Mouse (Mus musculus) embryonic facial prominence, embryonic 14.5 days (tissue): ENCODE measurements around the gene Rab30. TPM values are rescaled to one million over a fixed set of nuclear protein-coding genes. Genes with fewer than 3 reads are reported as not detected.
"Not testable (repeated sequence)": the region's sequence is repeated elsewhere in the genome, so short reads cannot be mapped to it uniquely, and the experiment has no call there.

Experiments used
- ATAC-seq: fragments of 200-750 bp; cut with Nextera tagmentation; 2 replicates; pipeline ENCODE4 v1.8.0; 2017; ENCODE audit warnings: low read depth, moderate number of reproducible peaks, moderate TSS enrichment
- DNase-seq: peaks from one replicate; pipeline ENCODE4 v3.0.0-alpha.2; 2015; ENCODE audit warnings: low spot score
- H3K27ac ChIP-seq: fragments of 300-500 bp; sonication (generic); replicated peaks from 2 replicates; pipeline ENCODE4 v1.5.1; 2014; ENCODE audit warnings: low read depth, mild to moderate bottlenecking, low read length, moderate library complexity
- H3K27me3 ChIP-seq: fragments of 300-500 bp; sonication (generic); replicated peaks from 2 replicates; pipeline ENCODE4 v1.6.1; 2014; ENCODE audit warnings: low read length; ENCODE audit not compliant: control insufficient read depth, insufficient read depth
- H3K36me3 ChIP-seq: fragments of 300-500 bp; sonication (generic); 2 replicates; pipeline ENCODE4 v1.6.1; 2014; ENCODE audit warnings: low read length, mixed read lengths; ENCODE audit not compliant: control insufficient read depth, insufficient read depth
- H3K4me1 ChIP-seq: fragments of 300-500 bp; sonication (generic); 2 replicates; pipeline ENCODE4 v1.6.1; 2014; ENCODE audit warnings: antibody characterized with exemption, low read length; ENCODE audit not compliant: control insufficient read depth, insufficient read depth
- H3K4me2 ChIP-seq: fragments of 300-500 bp; sonication (generic); 2 replicates; pipeline ENCODE4 v1.6.1; 2014; ENCODE audit warnings: low read depth, mild to moderate bottlenecking, low read length, moderate library complexity, mixed read lengths
- H3K4me3 ChIP-seq: fragments of 300-500 bp; sonication (generic); 2 replicates; pipeline ENCODE4 v1.5.1; 2014; ENCODE audit warnings: low read depth, mild to moderate bottlenecking, low read length
- H3K9ac ChIP-seq: fragments of 300-500 bp; sonication (generic); 2 replicates; pipeline ENCODE4 v1.6.1; 2014; ENCODE audit warnings: low read depth, mild to moderate bottlenecking, low read length, moderate library complexity, mixed read lengths
- H3K9me3 ChIP-seq: fragments of 300-500 bp; sonication (generic); 2 replicates; pipeline ENCODE4 v1.6.1; 2016; ENCODE audit warnings: low read length; ENCODE audit not compliant: control insufficient read depth
- WGBS: fragments of 180-500 bp; shearing (Covaris S2); extraction: QIAGEN DNeasy Blood & Tissue Kit; methylation state at CpG from one replicate; pipeline ENCODE4 v1.1.7; 2014; 5-methylcytosine and 5-hydroxymethylcytosine counted together
- polyA plus RNA-seq: library from polyadenylated mRNA; unstranded; fragments of >200 nt; fragmentation: Nextera tagmentation; extraction: Ambion mirVana; gene quantifications from 2 replicates; pipeline ENCODE4 v1.2.1, GENCODE M21; 2014

The Rab30 gene
- polyA plus RNA-seq, 1 experiment from 2014 or later, result 21.3 TPM

DNA sequence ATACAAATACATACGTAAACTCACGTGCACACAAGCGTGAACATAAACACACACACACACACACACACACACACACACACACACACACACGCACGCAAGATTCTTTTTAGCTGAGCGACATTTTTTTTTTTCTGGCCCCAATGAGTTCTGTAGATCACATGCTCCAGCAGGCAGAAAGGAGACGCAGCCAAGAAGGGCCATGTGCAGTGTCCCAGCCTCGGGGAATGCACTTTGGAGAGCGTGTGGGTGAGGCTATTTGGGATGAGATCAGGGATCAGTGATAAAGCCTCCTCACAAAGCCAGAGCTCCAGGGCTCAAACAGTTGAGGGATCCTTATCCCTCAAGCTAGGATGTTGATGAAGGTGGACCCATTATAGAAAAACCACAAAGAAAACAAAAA, 24.0 kb downstream of the Rab30 start:
- H3K27me3 ChIP-seq, result no peaks in the 10 kb centered on the region
- ATAC-seq (no peak), DNase-seq (peak; percentile 50)
- H3K9ac ChIP-seq, result no peak overlapping the region
- no peak overlapping the region for H3K27ac ChIP-seq
- H3K4me1 ChIP-seq, result peaks cover 13% of the 10 kb centered on the region
- no peaks in the 10 kb centered on the region for H3K9me3 ChIP-seq
- 62% methylated on average over 9 of the region's 9 CpGs for WGBS
- H3K36me3 ChIP-seq, result no peaks in the 10 kb centered on the region
- H3K4me2 ChIP-seq, result no peak overlapping the region
- no peak overlapping the region for H3K4me3 ChIP-seq

DNA sequence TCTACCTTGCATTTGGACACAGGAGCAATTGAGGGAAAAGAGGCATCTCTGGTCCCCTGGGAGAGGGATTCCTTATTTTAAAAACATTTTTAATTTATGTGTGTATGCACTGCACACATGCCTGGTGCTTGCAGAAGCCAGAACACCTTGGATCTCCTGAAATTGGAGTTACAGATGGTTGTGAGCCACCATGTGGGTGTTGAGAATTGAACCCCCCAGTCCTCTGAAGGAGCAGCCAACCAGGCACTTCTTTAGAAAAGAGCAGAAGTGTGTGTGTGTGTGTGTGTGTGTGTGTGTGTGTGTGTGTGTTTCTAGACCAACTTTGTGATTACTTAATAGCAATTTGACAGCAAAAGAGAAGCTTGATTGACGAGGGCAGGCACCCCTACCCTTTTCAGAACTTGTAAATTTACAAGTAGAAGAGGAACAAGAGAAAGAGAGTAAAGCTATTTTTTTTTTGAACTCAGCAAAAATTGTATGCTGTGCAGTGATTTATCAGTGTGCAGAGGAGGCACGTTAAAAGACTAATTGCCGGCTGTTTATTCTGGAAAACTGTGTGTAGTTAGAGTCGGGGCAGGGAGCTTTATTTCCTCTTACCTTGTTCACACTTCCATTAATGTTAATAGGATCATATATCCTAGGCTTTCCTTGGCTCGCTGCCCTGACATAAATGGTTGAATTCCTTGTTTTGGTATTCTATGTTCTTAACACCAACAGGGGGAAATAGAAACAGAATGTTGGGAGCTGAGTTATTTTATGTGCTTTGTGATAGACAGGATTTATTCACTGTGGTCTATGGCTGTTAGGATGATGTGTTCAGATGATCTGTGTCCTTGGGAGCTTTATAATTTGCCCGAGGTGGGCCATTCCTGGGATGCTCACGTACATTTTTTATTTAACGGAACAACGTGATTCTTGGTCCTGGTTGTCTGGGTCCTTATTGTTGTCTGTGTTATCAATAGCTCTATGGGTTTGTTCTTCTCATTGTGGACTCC, 25.0 kb downstream of the Rab30 start:
- 51% methylated on average over 9 of the region's 9 CpGs for WGBS
- Histone ChIP-seq H3K9me3 (no peaks in the 10 kb centered on the region), H3K27me3 (no peaks in the 10 kb centered on the region), H3K4me2 (no peak overlapping the region), H3K27ac (no peak overlapping the region), H3K4me3 (no peak overlapping the region), H3K4me1 (peaks cover 13% of the 10 kb centered on the region), H3K36me3 (no peaks in the 10 kb centered on the region), H3K9ac (no peak overlapping the region)
- DNase-seq, result peak; percentile 75
- ATAC-seq, result peak; percentile 37; the same call in 1 of the 2 replicates

DNA sequence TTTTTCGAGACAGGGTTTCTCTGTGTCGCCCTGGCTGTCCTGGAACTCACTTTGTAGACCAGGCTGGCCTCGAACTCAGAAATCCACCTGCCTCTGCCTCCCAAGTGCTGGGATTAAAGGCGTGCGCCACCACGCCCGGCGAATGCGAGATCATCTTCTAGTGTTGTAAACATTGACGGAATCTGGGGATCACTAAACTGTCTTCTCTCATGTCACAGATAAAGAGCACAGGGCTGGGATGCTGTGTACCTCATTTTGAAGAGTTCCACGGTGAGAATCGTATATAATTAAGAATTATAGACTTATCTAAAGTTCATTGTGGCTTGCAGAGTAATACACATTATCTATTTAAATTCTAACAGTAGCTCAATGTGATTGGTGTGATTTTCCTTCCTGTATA, 26.7 kb downstream of the Rab30 start:
- not testable (repeated sequence) for H3K4me3 ChIP-seq, H3K9ac ChIP-seq, DNase-seq, H3K27ac ChIP-seq, H3K4me2 ChIP-seq, H3K27me3 ChIP-seq, H3K36me3 ChIP-seq, H3K9me3 ChIP-seq, ATAC-seq
- H3K4me1 ChIP-seq, result peaks cover 13% of the 10 kb centered on the region
- 94% methylated on average over 12 of the region's 12 CpGs for WGBS

DNA sequence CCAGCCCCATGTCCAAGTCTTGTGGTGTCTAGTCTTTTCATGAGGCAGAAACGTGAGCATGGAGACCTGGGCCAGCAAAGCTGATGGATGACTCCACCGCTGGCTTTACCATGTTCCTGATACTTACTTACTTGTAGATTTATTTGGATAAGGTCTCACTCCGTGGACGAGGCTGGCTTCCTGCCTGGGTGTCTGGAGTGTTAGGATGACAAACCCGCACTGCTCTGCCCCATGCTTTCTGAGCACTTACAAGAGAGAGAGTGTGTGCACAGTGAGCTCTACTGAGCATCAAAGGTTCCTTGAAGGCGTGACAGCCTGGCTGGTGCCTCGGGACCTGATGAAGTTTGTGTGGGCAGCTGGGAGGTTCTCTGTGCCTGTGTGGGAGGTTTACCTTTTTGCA, 27.5 kb downstream of the Rab30 start:
- no peak overlapping the region for H3K4me3 ChIP-seq
- 59% methylated on average over 7 of the region's 7 CpGs for WGBS
- peaks cover 13% of the 10 kb centered on the region for H3K4me1 ChIP-seq
- H3K27me3 ChIP-seq, result no peaks in the 10 kb centered on the region
- ATAC-seq (no peak), DNase-seq (no peak)
- H3K9me3 ChIP-seq, result no peaks in the 10 kb centered on the region
- H3K36me3 ChIP-seq, result no peaks in the 10 kb centered on the region
- no peak overlapping the region for H3K27ac ChIP-seq
- H3K9ac ChIP-seq, result no peak overlapping the region
- no peak overlapping the region for H3K4me2 ChIP-seq

GRCm38 (mm10) chr7:92773006-92773405, 31.6 kb downstream of the Rab30 start:
- 88% methylated on average over 3 of the region's 3 CpGs for WGBS
- H3K4me1 ChIP-seq, result peaks cover 25% of the 10 kb centered on the region
- ATAC-seq (no peak), DNase-seq (no peak)
- no peaks in the 10 kb centered on the region for H3K9me3 ChIP-seq
- H3K36me3 ChIP-seq, result no peaks in the 10 kb centered on the region
- H3K4me3 ChIP-seq, result no peak overlapping the region
- no peak overlapping the region for H3K9ac ChIP-seq
- no peak overlapping the region for H3K27ac ChIP-seq
- no peaks in the 10 kb centered on the region for H3K27me3 ChIP-seq
- no peak overlapping the region for H3K4me2 ChIP-seq

DNA sequence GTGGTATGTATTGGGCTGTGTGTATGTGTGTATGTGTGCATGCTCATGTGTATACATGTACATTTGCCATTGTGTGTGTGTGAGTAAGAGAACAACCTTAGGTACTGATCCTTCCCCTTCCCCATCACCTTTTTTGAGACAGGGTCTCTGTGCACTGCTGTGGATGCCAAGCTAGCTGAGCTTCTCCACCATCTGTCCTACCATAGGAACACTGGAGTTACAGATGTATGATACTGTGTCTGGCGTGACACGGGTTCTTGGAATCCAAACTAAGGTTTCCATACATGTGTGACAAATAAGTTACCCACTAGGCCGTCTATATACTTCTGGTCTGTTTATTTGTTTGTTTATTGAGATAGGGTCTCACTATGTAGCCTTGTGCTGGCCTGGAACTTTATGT, 32.2 kb downstream of the Rab30 start:
- H3K36me3 ChIP-seq, result no peaks in the 10 kb centered on the region
- DNase-seq, result no peak
- peaks cover 31% of the 10 kb centered on the region for H3K4me1 ChIP-seq
- H3K27ac ChIP-seq, result no peak overlapping the region
- H3K9ac ChIP-seq, result no peak overlapping the region
- H3K27me3 ChIP-seq, result no peaks in the 10 kb centered on the region
- ATAC-seq, result no peak
- no peak overlapping the region for H3K4me2 ChIP-seq
- no peak overlapping the region for H3K4me3 ChIP-seq
- H3K9me3 ChIP-seq, result no peaks in the 10 kb centered on the region
- WGBS, result 87% methylated on average over 3 of the region's 3 CpGs

- H3K9ac ChIP-seq, result no peak overlapping the region
- no peak for ATAC-seq
- WGBS, result 80% methylated on average over 5 of the region's 5 CpGs
Measured at GRCm38 (mm10) chr7:92774741-92775140, 33.3 kb downstream of the Rab30 start.

DNA sequence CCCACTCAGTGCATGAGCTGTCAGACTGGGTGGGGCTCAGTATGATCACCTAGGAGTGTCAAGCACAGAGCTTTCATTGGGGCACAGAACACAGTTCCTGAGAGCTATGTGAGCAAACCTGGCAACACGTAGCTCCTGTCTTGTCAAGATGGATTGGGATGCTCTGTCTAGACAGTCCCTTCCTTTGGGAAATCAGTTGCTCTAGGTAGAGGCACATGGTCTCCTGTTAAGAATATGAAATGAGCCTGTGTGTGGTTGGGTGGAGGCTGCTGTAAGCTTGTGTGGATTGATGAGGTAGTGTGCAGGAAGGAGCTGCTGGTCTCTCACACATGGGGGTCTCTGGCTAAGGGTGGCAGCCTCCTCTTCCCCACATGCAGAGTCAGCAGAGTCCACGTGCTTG, 34.3 kb downstream of the Rab30 start:
- H3K4me1 ChIP-seq, result peaks cover 33% of the 10 kb centered on the region
- no peaks in the 10 kb centered on the region for H3K27me3 ChIP-seq
- no peak overlapping the region for H3K9ac ChIP-seq
- DNase-seq, result no peak
- H3K9me3 ChIP-seq, result no peaks in the 10 kb centered on the region
- no peaks in the 10 kb centered on the region for H3K36me3 ChIP-seq
- H3K4me3 ChIP-seq, result no peak overlapping the region
- 26% methylated on average over 2 of the region's 2 CpGs for WGBS
- H3K4me2 ChIP-seq, result no peak overlapping the region; the same call in 1 of the 2 replicates
- ATAC-seq, result peak; percentile 7; the same call in 1 of the 2 replicates
- peak overlapping the region; percentile 97 for H3K27ac ChIP-seq

More at GRCm38 (mm10) chr7:92774741-92775140, 33.3 kb downstream of the Rab30 start:
- Histone ChIP-seq H3K4me3 (no peak overlapping the region), H3K4me1 (peaks cover 33% of the 10 kb centered on the region), H3K36me3 (no peaks in the 10 kb centered on the region), H3K4me2 (no peak overlapping the region), H3K27me3 (no peaks in the 10 kb centered on the region), H3K9me3 (no peaks in the 10 kb centered on the region), H3K27ac (no peak overlapping the region)
- no peak for DNase-seq
